Mouse (Mus musculus) monocyte, adult 2 months (primary cell): ENCODE measurements around the gene Olfm3.

ENCODE experiments used
- DNase-seq, 2 experiments: peaks; one replicate each; pipeline ENCODE4 v3.0.0; 2022; ENCODE audit warnings: low spot score in 2 of 2, low read depth in 1 of 2

Gene Olfm3

DNA sequence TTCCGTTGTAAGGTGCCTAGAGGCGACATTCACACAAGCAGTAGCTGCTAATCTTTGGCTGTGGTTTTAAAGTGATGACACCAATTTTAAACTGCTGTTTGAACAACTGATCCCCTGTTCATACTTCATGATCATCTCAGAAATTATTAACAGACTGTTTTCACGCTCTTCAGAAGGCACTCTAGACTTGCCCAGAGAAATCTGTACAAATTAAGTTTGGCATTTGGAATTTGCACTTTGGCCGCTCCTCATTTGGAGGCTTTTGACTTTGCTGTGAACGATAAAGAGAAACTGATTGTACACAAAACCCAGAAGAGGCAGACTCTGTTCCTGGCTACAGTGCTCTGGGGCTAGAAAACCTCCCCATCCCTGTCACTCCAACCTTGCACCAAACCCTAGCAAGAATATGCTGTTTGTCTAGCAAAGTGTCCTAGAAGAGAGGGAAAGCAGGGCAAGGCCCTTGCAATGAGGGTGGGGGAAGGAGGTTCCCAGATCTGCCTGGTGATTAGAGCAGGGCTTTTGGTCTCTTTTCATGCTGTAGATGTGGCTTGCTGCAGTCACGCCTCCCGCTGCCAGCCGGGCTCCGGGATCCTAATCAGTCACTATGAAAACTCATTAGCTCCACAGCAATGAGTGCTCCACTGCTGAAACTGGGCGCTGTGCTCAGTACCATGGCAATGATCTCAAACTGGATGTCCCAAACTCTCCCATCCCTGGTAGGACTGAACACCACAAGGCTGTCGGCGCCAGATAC is 176.7 kb downstream of the Olfm3 start:
- no peak for DNase-seq

DNA sequence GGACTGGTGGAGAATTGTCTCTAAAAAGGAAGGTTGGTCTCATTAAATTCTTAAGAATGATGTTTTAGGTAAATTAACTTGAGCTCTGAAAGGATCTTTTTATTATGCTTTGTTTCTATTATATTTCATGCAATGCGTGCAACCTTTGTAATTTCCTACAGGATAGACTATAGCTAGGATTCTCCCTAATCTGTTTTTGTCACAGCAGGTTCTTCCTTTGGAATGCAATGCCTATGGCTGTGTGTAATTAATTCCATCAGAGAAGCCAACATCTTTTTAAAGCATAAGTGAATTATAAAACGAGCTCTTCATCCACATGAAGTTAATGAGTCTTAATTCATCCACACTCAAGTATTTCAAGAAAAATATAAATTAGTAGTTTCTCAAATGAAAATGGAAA is 177.5 kb downstream of the Olfm3 start:
- no peak for DNase-seq

DNA sequence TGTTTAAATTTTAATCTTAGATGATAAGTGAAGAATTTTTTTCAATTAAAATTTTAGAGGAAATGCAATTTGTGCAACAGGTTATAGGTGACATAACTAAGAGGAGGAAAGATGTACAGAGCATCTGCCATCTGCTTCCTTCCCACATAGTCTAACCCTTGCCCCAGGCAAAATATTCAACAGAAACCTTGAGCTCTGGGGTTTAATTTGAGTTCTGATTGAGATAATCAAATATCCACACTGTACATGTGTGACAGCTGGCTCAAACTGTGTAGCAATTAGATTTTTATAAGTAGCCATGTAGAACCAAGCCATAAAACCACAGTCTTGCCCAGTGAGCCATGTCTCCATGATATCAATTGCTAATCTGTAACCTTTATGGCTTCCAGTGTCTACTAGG is 179.1 kb downstream of the Olfm3 start:
- DNase-seq: no peak

DNA sequence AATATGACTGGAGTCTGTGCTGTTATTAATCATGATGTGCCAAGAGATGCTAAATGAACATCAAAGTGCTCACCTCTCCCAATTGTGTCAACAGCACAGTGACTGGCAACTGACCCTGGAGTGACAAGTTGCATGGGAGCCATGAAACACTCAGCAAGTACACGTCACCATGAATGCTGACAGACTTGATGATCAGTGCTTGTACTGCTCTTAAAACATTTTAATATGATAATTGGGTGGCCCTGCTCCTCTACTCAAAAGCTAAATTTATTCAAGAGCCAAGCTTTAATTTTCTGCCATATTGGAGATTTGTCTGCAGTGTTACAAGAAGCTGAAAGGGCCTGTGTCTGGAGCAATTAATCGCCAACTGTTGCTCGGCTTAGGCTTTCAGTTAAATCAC is 184.4 kb downstream of the Olfm3 start:
- DNase-seq: no peak

DNA sequence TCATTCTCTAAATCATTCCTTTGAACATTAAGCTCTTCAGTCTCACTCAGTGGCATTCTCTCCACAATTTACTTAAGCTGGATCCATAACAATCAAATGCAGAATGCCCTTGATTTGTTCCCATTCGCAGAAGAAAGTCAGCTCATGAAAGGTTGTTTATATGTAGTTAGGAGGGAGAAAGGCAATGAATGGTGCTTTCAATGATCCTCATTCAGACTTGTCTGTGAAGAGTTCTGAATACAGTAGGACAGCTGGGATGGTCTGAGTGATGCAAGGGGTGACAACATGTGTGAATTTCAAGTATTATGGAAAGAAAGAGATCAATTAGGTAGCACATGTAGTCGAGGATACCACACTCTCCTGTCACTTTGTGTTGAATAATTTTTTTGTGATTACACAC is 186.8 kb downstream of the Olfm3 start:
- DNase-seq: no peak

DNA sequence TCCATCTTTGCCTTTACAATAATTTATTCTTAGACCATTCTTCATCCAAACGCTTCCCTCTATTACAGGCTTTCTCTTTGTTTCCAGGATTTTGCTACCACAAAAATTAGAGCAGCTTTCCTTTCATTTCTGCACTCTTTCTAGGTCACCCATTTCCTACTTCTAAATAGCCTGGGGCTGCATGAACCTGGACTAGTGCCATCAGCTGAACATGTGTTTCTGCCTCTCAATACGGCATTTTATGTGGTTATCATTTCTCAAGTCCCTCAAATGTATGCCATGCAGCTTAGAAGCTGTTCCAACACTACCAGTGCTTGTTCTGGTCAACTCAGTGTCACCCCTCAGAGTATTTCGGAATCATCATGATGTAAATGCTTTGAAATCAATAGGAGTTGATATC is 191.6 kb downstream of the Olfm3 start:
- no peak for DNase-seq

DNA sequence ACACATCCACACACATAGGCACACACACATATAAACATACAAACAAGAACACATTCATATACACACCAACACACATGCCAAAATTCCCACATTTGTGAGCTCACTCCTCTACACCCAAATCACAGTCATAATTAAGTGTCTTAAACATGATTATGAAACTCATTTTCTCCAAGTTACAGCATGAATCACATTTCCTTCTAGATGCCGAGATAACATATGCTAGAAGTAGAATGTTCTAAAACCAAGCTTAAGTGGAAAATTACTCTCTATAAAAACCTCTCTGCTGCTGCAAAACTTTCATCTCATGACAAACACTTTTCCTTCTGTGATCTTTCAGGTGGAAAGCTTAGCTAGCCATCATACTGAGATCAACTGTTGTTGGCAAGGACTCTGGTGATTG is 195.7 kb downstream of the Olfm3 start:
- no peak for DNase-seq

DNA sequence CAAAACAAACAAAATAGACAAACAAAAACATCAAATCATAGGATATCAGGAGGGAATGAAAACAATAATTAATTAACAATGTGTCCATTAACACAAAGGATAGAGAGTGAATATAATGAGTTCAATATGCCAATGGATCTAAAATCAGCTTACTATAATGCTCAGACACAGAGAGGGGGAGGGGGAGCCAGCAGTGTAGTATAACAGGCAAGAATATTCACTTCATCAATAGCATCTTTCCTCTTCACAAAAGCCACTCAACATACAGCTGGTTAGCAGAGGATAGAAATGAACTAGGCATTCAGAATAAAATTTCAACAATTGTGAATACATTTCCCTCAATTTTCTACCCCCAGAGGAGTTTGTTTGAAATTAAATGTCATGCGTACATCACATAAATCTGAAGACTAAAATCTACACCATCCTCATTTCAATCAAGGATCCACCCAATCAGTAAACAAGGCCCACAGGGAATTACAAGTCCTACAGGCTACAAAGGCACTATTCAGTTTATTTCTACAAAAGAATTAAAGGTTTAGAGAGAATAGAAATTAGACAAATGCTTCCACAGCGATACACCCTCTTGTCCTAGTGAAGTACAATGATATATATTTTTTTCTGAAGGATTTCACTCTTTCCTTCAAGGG is 200.4 kb downstream of the Olfm3 start:
- no peak for DNase-seq

DNA sequence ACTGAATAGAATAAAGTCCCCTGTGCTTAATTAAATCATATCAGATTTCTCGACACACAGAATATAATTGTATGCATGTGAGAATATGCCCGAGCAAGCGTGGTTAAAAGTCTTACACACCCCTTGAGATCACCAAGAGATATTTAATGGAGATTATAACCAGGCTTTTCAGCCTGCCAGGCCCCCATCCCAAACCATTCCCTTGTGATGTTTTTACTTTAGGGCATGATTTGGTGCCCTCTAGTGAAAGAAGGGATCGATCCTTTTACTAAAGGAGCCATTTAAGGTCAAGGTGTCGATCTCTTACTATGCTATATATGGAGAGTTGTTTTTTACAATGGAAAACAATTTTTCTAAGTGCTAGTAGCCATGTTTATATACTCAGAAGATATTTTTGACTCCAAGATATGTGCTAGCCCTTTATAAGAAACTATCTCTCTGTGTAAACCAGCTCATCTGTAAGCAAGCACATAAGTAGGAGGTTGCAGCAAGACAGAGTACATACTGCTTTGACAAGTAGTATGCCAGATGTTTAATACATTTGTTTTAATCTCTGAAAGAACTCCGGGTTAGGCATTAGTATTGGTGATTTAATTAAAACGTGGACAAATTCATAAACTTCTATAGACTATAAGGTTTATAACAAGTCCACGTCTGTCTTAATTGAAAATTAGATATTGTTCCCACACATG is 201.1 kb downstream of the Olfm3 start:
- no peak for DNase-seq

DNA sequence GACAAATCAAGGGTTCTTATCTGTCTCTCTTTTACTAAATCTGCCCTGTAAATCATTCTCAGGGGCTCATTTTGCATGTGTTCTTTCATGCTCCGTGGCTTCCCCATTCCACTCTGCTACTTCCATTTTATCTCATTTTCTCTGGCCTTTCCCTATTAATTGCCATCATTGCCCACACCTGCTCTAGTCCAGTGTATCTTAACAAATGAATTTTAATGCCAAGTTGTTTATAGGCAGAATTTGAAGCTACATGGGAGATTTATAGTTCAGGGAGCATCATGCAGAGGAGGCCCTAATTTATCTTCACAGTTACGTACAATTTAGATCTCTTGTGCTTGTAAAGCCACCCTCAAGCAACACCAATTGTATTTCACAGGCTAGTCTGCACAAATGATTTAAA is 241.8 kb downstream of the Olfm3 start:
- no peak for DNase-seq

DNA sequence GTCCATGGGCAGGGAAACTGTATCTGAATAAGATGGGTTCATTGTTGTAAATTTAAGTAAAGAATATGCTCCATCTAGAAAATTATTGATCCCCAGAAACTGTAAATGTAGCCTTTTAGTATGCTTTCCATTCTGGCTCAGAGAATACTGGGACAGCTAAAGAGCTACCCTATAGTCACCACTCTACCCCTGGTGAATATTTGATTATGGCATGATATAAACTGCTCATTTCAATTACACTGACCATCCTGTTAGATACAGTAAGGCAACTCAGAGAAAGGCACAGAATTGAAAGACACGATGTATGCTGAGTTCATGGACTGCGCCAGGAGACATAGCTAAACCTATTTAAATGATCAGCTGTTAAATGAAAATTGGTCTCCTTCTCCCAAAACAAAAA is 242.4 kb downstream of the Olfm3 start:
- no peak for DNase-seq

DNA sequence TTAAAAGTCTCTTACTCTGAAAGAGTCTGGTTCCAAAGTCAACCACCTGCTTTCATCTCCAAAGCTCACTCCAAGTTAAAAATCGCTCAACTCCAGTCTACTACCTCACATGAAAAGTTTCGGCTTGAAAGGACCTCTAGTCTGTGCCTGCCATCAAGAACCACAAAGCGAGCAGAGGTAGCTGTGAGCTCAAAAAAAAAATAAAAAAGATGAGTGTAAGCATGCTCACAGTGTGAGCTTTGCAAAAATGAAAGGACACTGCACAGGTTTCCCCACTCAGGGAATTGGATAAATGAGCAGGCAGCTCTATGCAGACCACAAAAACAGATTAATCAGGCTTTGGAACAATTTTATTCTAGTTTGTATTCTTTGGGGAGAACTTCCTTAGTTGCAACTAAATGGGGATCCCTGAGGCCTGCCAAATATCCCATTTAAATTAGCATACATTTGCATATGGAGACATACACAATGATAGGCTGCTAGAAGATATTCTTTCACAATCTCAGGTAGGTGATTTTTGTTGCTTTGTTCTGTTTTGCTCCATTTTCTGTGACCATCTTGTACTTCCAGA is 255.1 kb downstream of the Olfm3 start:
- no peak for DNase-seq

DNA sequence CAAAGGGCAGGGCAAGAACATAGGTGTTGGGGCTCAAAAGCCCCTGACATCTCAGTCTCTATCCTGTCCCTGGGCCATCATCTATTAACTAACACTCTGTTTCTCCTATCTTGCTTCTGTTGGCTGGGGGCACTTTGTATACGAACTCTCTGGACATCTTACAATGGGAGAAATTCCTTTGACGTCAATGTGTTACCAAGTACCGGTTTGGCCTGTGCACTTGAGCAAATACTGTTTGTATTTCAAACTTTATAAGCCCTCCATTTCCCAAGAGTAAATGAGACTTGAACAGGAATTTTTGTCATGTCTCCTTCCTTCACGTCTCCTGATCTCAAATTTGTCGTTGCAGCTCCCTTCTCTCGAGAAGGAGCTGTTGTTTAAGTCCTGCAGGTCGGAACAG is 270.7 kb downstream of the Olfm3 start:
- no peak for DNase-seq
